Mouse (Mus musculus): ENCODE data around the gene Gba2. TPM values are rescaled to one million over a fixed set of nuclear protein-coding genes. Genes with fewer than 3 reads are reported as not detected.
"Not testable (repeated sequence)": the region's sequence is repeated elsewhere in the genome, so short reads cannot be mapped to it uniquely, and the experiment has no call there.

Gene Gba2
- total RNA-seq, 4 experiments from 2014 or later: 11.7 to 14.0 (median 13.0) TPM

DNA sequence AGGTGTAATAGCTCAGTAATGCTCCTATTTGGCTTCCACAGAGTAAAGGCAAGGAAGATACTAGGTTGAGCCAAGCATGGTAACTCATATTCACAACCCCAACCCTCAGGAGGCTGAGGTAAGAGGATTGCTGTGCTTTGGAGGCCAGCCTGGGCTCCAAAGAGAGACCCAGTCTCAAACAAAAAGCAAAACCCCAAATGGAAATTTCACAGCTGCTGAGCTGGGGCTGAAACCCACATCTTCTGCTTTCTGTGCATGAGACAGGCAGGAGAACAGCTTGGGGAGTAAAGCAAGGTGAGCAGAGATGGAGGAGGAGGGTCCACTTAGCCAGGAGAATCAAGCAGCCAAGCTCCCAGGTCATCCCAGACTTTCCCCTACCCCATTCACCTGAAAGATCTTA, 24.8 kb downstream of the Gba2 start:
- no peak for DNase-seq (ENCODE audit: low spot score)

DNA sequence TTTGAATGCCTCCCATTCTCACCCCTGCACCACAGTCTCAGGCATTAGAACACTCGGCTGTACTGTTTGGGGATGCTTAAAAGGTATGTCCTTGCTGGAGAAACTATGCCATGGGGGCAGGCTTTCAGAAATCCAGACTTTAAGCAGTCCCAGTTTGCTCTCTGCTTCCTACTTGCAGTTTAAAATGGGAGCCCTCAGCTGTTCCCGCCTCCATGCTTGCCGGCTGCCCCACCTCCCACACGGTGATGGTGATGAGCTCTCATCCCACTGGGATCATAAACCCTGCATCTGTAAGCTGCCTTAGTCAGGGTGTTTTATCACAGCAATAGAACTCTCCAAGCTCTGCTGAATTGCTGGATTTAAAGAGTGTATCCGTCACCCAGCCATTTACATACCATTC, 26.2 kb downstream of the Gba2 start:
- DNase-seq (ENCODE audit: low spot score): no peak

DNA sequence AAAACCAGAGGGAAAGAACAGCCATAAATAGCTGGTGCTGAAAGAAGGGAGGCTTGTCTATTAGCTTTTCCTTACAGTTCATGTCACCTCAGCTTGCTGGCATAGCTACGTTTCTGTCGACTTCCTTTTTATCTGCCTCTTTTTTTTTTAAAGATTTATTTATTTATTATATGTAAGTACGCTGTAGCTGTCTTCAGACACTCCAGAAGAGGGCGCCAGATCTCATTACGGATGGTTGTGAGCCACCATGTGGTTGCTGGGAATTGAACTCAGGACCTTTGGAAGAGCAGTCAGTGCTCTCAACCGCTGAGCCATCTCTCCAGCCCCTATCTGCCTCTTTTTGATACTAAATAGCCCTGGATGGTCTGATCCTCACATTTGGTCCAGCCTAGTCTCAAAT, 26.8 kb downstream of the Gba2 start:
- DNase-seq (ENCODE audit: low spot score): not testable (repeated sequence)

DNA sequence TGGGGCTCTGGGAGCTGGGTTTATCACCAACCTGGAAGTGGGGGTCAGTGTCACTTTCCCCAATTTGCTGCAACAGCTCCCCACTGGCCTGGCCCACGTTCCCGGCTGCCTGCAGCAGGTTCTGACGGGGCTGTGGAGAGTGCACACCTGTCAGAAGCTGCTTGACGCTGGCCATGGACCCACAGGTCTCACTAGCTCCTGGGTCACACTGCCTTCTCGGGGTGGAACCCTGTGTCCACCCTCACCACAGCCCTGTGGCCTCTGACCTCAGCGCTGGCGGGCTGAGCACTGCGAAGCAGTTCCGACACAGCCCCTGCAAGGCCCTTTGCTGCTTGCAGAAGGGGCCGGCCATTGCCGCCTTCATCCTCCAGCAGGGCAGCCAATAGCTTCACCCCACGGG, 29.6 kb downstream of the Gba2 start:
- no peak for DNase-seq (ENCODE audit: low spot score)

DNA sequence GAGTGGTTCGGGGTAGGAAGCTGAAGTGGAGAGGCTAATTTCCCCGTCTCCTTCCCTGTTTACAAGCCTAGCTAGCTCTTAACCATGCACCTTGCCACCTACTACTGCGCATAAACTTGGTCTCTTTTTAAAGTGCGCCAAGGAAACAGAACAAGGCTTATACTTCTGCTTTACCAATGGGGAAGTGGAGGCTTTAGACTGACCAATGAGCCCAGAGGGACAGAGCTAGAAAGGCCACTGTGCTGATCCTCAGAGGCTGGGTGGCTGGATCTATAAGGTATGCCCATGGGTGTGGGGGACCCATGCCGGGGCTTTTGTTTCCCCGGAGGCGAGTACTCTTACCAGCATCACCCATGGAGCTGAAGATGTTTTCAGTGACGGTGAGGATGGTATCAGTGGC, 31.5 kb downstream of the Gba2 start:
- DNase-seq (ENCODE audit: low spot score): no peak

DNA sequence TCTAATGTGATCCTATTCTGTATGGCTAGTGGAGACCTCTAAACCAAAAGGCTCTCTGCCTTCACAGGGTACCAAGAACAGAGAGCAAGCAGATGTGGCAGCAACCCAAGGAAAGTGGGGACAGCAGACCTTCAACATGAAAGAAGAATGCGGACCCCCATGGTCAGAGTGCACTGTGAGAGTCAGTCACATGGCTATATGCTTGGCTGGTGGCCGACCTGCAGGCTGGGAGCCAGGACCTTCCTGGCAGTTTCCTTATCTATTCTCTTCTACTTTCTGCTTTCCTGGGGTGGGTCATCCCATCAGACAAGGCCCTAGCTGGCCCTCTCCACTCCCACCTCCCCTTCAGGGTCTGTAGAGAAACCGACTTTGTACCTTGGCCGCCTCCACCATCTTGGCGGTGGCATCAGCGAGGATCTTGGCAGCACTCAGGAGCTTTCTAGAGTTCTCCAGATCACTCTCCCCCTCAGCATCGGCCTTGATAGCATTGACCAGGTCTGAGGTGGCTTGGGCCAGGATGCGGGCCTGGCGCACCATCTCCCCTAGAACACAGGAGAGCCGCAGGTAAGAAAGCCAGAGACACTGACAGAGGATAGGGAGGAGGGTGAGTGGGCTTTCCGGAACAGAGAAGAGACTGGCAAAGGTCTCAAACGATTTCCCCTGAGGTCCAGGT, 32.2 kb downstream of the Gba2 start:
- DNase-seq (ENCODE audit: low spot score): no peak

DNA sequence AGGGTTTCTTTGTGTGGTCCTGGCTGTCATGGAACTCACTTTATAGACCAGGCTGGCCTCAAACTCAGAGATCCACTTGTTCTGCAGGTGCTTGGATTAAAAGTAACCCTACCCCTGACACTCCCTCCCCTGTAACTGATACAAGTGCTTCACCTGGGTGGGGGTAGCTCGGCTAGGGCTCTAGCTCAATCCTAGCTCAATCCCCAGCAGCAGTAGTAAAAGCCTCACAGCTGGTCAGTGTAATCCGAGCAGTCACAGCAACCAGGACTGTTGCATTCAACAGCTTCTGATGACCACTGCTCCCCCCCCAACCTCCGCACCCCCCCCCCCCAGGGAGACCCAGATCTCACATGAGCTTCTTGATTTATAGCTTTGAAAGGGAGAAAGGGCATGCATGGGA, 36.6 kb downstream of the Gba2 start:
- DNase-seq (ENCODE audit: low spot score): no peak

DNA sequence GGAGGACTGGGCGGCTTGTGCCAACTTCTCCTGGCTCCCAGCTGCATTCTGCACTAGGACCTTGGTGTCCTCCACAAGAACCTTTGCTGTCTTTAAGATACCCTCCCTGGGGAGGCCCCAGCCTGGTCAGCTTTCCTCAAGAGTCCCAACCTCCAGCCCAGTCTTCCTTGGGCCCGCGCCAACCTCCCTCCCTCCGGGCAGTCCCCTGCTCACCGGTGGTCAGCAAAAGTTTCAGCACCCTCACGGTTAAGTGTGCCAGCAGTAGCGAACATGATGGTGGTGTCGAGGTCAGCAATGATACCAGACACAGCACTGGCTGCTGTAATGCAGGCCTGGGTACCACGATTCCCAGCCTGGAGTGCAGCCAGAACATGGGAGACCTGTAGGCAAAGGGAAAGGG, 42.6 kb downstream of the Gba2 start:
- DNase-seq (ENCODE audit: low spot score): no peak

DNA sequence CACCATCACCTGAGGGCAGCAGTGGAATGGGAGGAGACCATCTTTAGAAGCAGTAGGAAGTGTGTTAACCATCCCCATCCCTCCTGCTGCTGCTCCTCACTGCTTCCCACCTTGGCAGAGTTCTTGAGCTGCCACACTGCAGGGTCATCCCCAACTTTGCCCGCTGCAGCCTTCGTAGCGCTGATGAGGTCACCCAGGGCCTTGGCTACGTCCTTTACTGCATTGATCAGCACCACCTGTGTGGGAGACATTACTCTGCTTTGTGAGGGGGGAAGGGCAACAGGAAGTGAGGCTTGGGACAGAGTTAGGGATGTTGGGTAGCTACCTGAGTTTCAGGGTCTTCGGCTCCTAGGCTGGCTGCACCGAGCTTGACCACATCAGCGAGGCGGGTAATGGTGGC, 43.0 kb downstream of the Gba2 start:
- DNase-seq (ENCODE audit: low spot score): no peak

DNA sequence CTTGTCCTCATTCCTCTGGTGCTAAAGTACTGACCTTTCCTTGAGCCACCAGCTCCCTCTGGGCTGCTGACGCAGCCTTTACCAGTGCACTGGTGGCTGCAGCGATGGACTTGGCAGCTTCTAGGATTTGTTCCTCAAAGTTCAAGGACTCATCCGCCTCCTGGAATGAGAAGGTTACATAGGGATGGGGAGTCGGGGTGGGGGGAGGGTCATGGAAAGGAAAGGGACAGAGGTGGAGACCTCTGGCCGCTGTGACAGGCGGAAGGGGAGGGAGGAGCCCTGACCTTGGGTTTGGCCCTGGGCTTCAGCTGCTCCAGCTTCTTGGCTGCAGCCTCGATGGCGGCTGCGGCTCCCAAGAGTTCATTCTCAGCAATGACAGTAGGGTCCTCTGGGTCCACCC, 45.4 kb downstream of the Gba2 start:
- DNase-seq (ENCODE audit: low spot score): no peak

DNA sequence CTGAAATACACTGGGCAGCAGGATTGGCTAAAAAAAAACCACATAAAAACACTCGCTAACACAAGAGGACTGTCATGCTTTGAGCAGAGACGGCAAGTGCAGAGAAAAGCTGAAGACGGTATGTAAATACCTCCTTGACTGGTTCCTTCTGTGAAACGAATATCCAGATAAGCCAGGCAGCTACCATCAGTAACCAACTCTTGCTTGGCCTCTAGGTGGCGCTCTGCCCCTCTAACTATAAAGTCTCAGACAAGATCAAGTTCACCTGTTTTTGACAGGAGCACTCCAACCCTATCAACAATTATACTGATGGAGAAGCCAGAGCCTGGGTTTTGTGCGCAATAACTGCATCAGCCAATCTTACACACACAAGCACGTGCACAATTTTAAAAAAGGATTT, 48.1 kb downstream of the Gba2 start:
- peak; percentile 58 for DNase-seq (ENCODE audit: low spot score)

DNA sequence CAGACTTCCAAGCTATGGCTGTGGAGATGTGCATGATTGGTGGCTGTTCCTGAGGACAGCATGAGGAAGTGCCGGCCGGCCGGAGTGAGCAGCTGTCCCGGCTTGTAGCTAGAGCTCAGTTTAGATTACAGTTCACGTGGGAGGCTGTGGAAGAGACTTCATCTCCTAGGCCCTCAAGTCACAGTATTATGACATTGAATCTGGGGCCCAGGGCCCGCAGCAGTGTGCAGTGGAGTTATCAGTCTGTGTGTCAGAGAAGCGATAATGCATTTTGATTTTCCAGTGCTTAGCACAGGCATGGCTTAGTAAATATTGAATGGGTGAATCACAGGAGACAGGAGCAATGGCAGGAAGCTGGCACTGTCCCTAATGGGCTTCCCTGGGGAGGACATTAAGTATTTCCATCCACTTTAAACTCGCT, 48.6 kb downstream of the Gba2 start:
- DNase-seq (ENCODE audit: low spot score): no peak

DNA sequence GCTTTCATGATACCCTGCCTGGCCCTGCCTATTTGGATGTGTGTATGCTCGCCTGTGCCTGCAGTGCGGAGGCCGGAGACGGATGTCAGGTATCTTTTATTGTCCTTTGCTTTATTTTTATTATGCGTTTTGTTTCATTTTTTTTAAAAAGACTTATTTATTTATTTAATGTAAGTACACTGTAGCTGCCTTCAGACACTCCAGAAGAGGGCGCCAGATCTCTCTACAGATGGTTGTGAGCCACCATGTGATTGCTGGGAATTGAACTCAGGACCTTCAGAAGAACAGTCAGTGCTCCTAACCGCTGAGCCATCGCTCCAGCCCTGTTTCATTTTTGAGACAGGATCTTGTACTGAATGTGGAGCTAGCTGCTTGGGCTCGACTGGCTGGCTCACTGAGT, 50.2 kb downstream of the Gba2 start:
- no peak for DNase-seq (ENCODE audit: low spot score)

DNA sequence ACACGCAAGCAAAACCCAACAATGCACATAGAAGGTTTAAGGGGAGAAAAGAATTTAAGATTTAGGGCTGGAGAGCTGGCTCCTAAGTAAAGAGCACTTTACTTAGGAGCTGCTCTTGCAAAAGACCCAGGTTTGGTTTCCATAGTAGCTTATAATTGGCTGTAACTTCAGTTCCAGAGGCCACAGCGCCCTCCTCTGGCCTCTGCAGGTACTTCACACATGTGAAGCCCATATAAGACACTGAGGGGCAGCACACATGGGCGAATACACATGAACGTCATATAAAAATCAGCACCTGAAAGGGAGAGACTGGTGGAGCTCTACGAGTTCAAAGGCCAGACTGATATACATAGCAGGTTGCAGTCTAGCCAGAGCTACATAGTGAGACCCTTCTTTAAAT, 50.8 kb downstream of the Gba2 start:
- DNase-seq (ENCODE audit: low spot score): no peak

DNA sequence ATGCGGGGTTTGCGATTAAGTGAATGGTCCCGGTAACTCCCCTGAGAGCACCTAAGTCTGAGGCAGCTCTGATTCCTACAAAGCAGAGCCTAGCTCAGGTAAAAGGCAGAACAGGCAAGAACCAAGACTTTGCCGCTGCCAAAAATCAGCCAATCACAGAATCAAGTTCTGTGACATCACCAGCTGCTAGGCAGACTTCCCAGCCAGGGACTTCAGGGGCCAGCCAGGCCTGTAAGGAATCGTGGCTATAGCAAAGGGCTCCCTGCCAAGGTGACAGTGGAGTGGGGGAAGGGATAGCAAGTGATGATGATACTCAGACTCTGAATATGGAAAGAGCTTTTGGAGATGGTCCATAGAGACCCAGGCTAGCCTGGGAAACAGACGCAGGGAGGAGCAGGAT, 58.7 kb downstream of the Gba2 start:
- DNase-seq (ENCODE audit: low spot score): peak; percentile 91

DNA sequence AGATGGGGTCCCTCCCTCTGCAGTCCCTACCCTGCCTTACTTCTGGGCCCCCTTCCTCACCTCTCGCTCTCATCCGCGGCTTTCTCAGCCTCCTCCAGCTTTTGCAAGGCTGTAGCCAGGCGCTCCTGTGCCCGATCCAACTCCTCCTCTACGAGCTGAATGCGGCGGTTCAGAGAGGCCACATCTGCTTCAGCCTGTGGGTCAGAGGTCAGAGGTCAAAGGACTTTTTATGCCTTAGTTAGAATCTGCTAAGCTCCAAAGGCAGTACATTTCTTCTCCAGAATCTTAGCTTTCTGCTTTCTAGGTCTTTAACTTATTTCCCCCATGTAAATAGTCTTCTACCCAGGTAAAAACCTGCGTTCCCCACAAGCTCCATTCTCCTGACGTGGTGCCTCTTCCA, 59.1 kb downstream of the Gba2 start:
- DNase-seq (ENCODE audit: low spot score): no peak

Other genes starting within 250 kb of the Gba2 start
- 10 to 100 TPM; 47.4 to 58.6 (median 48.9) TPM for gene Rusc2, start 196.9 kb downstream of the Gba2 start, total RNA-seq (2022)
- gene Fam166b, start 149.7 kb downstream of the Gba2 start, total RNA-seq (2022): not detected
- 10 to 100 TPM; 31.3 to 38.2 (median 35.2) TPM for gene Tesk1, start 136.9 kb downstream of the Gba2 start, total RNA-seq (2022)
- 1 to 10 TPM in 1 of 4 experiments, under 1 TPM in 3; 0.24 to 1.1 (median 0.69) TPM for gene Cd72, start 124.2 kb downstream of the Gba2 start, total RNA-seq (2022)
- not detected for gene Sit1, start 95.1 kb downstream of the Gba2 start, total RNA-seq (2022)
- gene Ccdc107, start 86.0 kb downstream of the Gba2 start, total RNA-seq (2022): 10 to 100 TPM; 28.7 to 39.4 (median 32.4) TPM
- not detected for gene Arhgef39, start 79.2 kb downstream of the Gba2 start, total RNA-seq (2022)
- gene Car9, start 71.9 kb downstream of the Gba2 start, total RNA-seq (2022): 1 to 10 TPM in 1 of 4 experiments, under 1 TPM in 3; 0.25 to 1.0 (median 0.52) TPM
- 10 to 100 TPM; 25.4 to 34.9 (median 31.1) TPM for gene Tpm2, start 55.1 kb downstream of the Gba2 start, total RNA-seq (2022)
- 10 to 100 TPM; 39.7 to 48.8 (median 43.2) TPM for gene Creb3, start 16.5 kb downstream of the Gba2 start, total RNA-seq (2022)
- 100 to 1,000 TPM in 2 of 4 experiments, 10 to 100 TPM in 2; 96.1 to 117 (median 101) TPM for gene Tln1, start 16.2 kb downstream of the Gba2 start, total RNA-seq (2022)
- gene Rgp1, start 158 bp downstream of the Gba2 start, total RNA-seq (2022): 10 to 100 TPM; 31.3 to 39.6 (median 34.6) TPM
- under 1 TPM in 1 of 4 experiments, not detected in 3; 0.52 TPM for gene Msmp, start 5.6 kb upstream of the Gba2 start, total RNA-seq (2022)
- 10 to 100 TPM; 41.4 to 57.5 (median 44.0) TPM for gene Npr2, start 53.1 kb upstream of the Gba2 start, total RNA-seq (2022)
- under 1 TPM in 1 of 4 experiments, not detected in 3; 0.53 TPM for gene Spag8, start 74.7 kb upstream of the Gba2 start, total RNA-seq (2022)
- gene Hint2, start 77.6 kb upstream of the Gba2 start, total RNA-seq (2022): 100 to 1,000 TPM; 162 to 188 (median 167) TPM
- gene Tmem8b, start 90.1 kb upstream of the Gba2 start, total RNA-seq (2022): 10 to 100 TPM; 20.3 to 24.0 (median 21.7) TPM
- gene Fam221b, start 90.3 kb upstream of the Gba2 start, total RNA-seq (2022): under 1 TPM; 0.14 to 0.38 (median 0.28) TPM
- not detected for gene Olfr70, start 121.9 kb upstream of the Gba2 start, total RNA-seq (2022)
- gene Olfr71, start 131.4 kb upstream of the Gba2 start, total RNA-seq (2022): not detected
- gene Hrct1, start 148.3 kb upstream of the Gba2 start, total RNA-seq (2022): 1 to 10 TPM; 3.0 to 4.4 (median 4.3) TPM
- 1 to 10 TPM; 3.6 to 4.4 (median 4.1) TPM for gene Spaar, start 151.2 kb upstream of the Gba2 start, total RNA-seq (2022)
- not detected for gene Olfr159, start 192.1 kb upstream of the Gba2 start, total RNA-seq (2022)
- gene Olfr156, start 245.0 kb upstream of the Gba2 start, total RNA-seq (2022): not detected